Mouse (Mus musculus) stomach, postnatal 0 days (tissue): Measurements from ENCODE around the gene Nup214. TPM values are rescaled to one million over a fixed set of nuclear protein-coding genes. Genes with fewer than 3 reads are reported as not detected.
"Not testable (repeated sequence)": the region's sequence is repeated elsewhere in the genome, so short reads cannot be mapped to it uniquely, and the experiment has no call there.

Source experiments
- ATAC-seq: fragments of 200-750 bp; cut with Nextera tagmentation; 2 replicates; pipeline ENCODE4 v1.8.0; 2017; ENCODE audit not compliant: low FRiP score, low TSS enrichment
- DNase-seq: peaks from one replicate; pipeline ENCODE4 v3.0.0-alpha.2; 2016; ENCODE audit warnings: low spot score
- H3K27ac ChIP-seq: fragments of 300-500 bp; sonication (generic); replicated peaks from 2 replicates; pipeline ENCODE4 v1.5.1; 2014; ENCODE audit warnings: mild to moderate bottlenecking, control low read depth
- H3K27me3 ChIP-seq: fragments of 300-500 bp; sonication (generic); 2 replicates; pipeline ENCODE4 v1.6.1; 2014; ENCODE audit warnings: low read length; ENCODE audit not compliant: control insufficient read depth, insufficient read depth
- H3K36me3 ChIP-seq: fragments of 300-500 bp; sonication (generic); 2 replicates; pipeline ENCODE4 v1.6.1; 2014; ENCODE audit warnings: low read length, mixed read lengths; ENCODE audit not compliant: control insufficient read depth, insufficient read depth
- H3K4me1 ChIP-seq: fragments of 300-500 bp; sonication (generic); replicated peaks from 2 replicates; pipeline ENCODE4 v1.6.1; 2014; ENCODE audit warnings: antibody characterized with exemption; ENCODE audit not compliant: control insufficient read depth, insufficient read depth
- H3K4me2 ChIP-seq: fragments of 300-500 bp; sonication (generic); replicated peaks from 2 replicates; pipeline ENCODE4 v1.6.1; 2014; ENCODE audit warnings: low read depth, mild to moderate bottlenecking, control low read depth, moderate library complexity
- H3K4me3 ChIP-seq: fragments of 300-500 bp; sonication (generic); 2 replicates; pipeline ENCODE4 v1.5.1; 2014; ENCODE audit warnings: low read depth, low read length, control low read depth
- H3K9ac ChIP-seq: fragments of 300-500 bp; sonication (generic); 2 replicates; pipeline ENCODE4 v1.6.1; 2014; ENCODE audit warnings: mild to moderate bottlenecking, low read length, control low read depth, mixed read lengths
- H3K9me3 ChIP-seq: fragments of 300-500 bp; sonication (generic); 2 replicates; pipeline ENCODE4 v1.6.1; 2016; ENCODE audit warnings: low read length; ENCODE audit not compliant: control insufficient read depth
- CTCF ChIP-seq: IDR thresholded peaks from 2 replicates; pipeline ENCODE4 v1.5.1; 2016; ENCODE audit warnings: antibody characterized with exemption, low read depth, mild to moderate bottlenecking, moderate library complexity
- EP300 ChIP-seq: optimal IDR thresholded peaks from 2 replicates; pipeline ENCODE3; 2016; ENCODE audit warnings: antibody characterized with exemption
- WGBS: fragments of 180-500 bp; shearing (Covaris S2); extraction: QIAGEN DNeasy Blood & Tissue Kit; methylation state at CpG from one replicate; pipeline ENCODE4 v1.1.7; 2014; 5-methylcytosine and 5-hydroxymethylcytosine counted together
- polyA plus RNA-seq: library from polyadenylated mRNA; unstranded; fragments of >200 nt; fragmentation: Nextera tagmentation; extraction: Ambion mirVana; gene quantifications from 2 replicates; pipeline ENCODE4 v1.2.1, GENCODE M21; 2015

Nup214 gene
- polyA plus RNA-seq, 1 experiment from 2014 or later = 33.6 TPM

- Histone ChIP-seq H3K27me3 (no peaks in the 10 kb centered on the region), H3K4me3 (no peak overlapping the region), H3K27ac (no peak overlapping the region), H3K4me2 (no peak overlapping the region), H3K4me1 (no peaks in the 10 kb centered on the region), H3K9ac (no peak overlapping the region), H3K36me3 (peaks cover 37% of the 10 kb centered on the region), H3K9me3 (no peaks in the 10 kb centered on the region)
- DNase-seq (no peak), ATAC-seq (no peak)
- 61% methylated on average over 6 of the region's 6 CpGs for WGBS
- TF ChIP-seq EP300 (no peak), CTCF (no peak)
Measured at GRCm38 (mm10) chr2:32037279-32037858, 63.1 kb downstream of the Nup214 start.

DNA sequence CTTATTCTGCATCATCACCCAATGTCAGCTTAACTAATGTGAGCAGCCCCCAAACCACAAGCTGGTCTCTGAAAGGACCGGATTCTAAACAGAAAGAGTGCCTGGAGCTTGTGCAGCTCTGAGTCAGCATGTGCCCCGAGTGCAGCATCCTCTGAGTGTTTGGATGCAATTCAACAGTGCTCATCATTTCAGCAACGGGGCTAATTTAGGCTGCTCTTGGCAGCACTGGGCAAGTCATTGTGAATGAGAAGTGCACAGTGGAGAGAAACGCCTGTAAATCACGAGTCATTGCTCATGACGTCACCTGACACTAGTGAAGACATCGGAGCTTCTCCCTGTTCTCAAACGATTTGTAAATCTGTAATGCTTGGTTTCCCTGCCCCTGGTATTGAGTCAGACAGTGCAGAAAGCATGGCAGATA lies 64.4 kb downstream of the Nup214 start:
- DNase-seq (no peak), ATAC-seq (no peak)
- Histone ChIP-seq H3K36me3 (peaks cover 32% of the 10 kb centered on the region), H3K4me1 (no peaks in the 10 kb centered on the region), H3K27ac (no peak overlapping the region), H3K4me3 (no peak overlapping the region), H3K27me3 (no peaks in the 10 kb centered on the region), H3K4me2 (no peak overlapping the region), H3K9me3 (no peaks in the 10 kb centered on the region), H3K9ac (no peak overlapping the region)
- TF ChIP-seq CTCF = no peak
- TF ChIP-seq EP300 = no peak
- 73% methylated on average over 8 of the region's 8 CpGs for whole genome bisulfite sequencing

- WGBS = 93% methylated on average over 9 of the region's 9 CpGs
- peaks cover 23% of the 10 kb centered on the region for H3K36me3 ChIP-seq
- not testable (repeated sequence) for H3K27ac ChIP-seq, H3K4me2 ChIP-seq, H3K27me3 ChIP-seq, H3K4me3 ChIP-seq, H3K9me3 ChIP-seq, H3K9ac ChIP-seq, DNase-seq, ATAC-seq, H3K4me1 ChIP-seq
Measured at GRCm38 (mm10) chr2:32040646-32041045, 66.4 kb downstream of the Nup214 start.

- Histone ChIP-seq H3K9me3 (no peaks in the 10 kb centered on the region), H3K4me1 (no peaks in the 10 kb centered on the region), H3K9ac (no peak overlapping the region), H3K4me3 (no peak overlapping the region), H3K27me3 (no peaks in the 10 kb centered on the region), H3K27ac (no peak overlapping the region), H3K36me3 (peaks cover 23% of the 10 kb centered on the region), H3K4me2 (no peak overlapping the region)
- DNase-seq (no peak), ATAC-seq (no peak)
- TF ChIP-seq CTCF (no peak), EP300 (no peak)
- 82% methylated on average over 2 of the region's 2 CpGs for WGBS
Measured at GRCm38 (mm10) chr2:32041087-32041486, 66.9 kb downstream of the Nup214 start.

GRCm38 (mm10) chr2:32043836-32044235 lies 69.6 kb downstream of the Nup214 start:
- no peaks in the 10 kb centered on the region for H3K4me1 ChIP-seq
- H3K27me3 ChIP-seq = no peaks in the 10 kb centered on the region
- DNase-seq = no peak
- no peak overlapping the region for H3K4me2 ChIP-seq
- WGBS = 67% methylated on average over 5 of the region's 5 CpGs
- peaks cover 27% of the 10 kb centered on the region; the same call in 1 of the 2 replicates for H3K36me3 ChIP-seq
- no peak for ATAC-seq
- no peak overlapping the region for H3K9ac ChIP-seq
- no peaks in the 10 kb centered on the region for H3K9me3 ChIP-seq
- H3K27ac ChIP-seq = no peak overlapping the region
- TF ChIP-seq CTCF (peak; percentile 11; the same call in 1 of the 2 replicates), EP300 (no peak)
- no peak overlapping the region for H3K4me3 ChIP-seq

- 84% methylated on average over 6 of the region's 6 CpGs for WGBS
- H3K4me3 ChIP-seq = no peak overlapping the region
- H3K9me3 ChIP-seq = no peaks in the 10 kb centered on the region
- no peaks in the 10 kb centered on the region for H3K4me1 ChIP-seq
- ATAC-seq (no peak), DNase-seq (no peak)
- H3K27ac ChIP-seq = no peak overlapping the region
- H3K36me3 ChIP-seq = peaks cover 23% of the 10 kb centered on the region
- TF ChIP-seq EP300 = no peak
- TF ChIP-seq CTCF = no peak
- H3K9ac ChIP-seq = no peak overlapping the region
- H3K27me3 ChIP-seq = no peaks in the 10 kb centered on the region
- H3K4me2 ChIP-seq = no peak overlapping the region
Measured at GRCm38 (mm10) chr2:32045375-32045774, 71.1 kb downstream of the Nup214 start.
